Mouse (Mus musculus) liver, adult 2 months (tissue): ENCODE measurements around the gene Ttc33.

ENCODE experiments used
- CTCF ChIP-seq: fragments of 200-500 bp; IDR thresholded peaks from 2 replicates; pipeline ENCODE4 v1.5.1; 2011; ENCODE audit warnings: low read depth, low read length, control low read depth
- POLR2A ChIP-seq: fragments of 200-500 bp; IDR thresholded peaks from 2 replicates; pipeline ENCODE4 v1.6.1; 2011; ENCODE audit warnings: low read length, control low read depth; ENCODE audit not compliant: insufficient read depth; ENCODE audit errors: extremely low read depth

DNA sequence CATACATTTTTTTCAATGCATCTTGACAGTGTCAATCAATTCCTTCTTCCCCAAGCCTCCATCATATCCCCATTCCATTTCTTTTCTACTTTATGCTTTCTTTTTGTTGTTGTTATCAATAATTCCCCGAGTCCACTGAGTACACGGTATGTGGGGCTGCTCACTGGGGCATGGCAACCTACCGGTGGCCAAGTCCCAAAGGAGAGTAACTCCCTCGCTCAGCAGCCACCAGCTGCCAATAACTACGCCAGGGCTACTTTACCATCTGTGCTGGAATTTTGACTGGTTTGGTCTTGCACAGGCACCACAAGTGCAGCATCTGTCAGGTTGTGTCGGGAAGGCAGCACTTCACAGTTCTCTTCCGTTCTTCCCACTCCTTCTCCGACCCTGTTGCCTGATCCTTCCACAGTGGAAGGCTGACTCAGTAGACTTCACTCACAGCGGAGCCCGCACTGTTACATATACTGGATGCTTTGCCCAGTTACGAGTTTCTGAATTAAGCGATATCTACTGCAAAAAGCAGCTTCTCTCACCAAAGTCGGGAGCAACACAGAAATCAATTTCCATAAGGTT is 76.9 kb downstream of the Ttc33 start:
- TF ChIP-seq CTCF: no peak
- no peak for TF ChIP-seq POLR2A
